Mouse (Mus musculus): Measurements from ENCODE around the gene Tmem221. TPM values are rescaled to one million over a fixed set of nuclear protein-coding genes. Genes with fewer than 3 reads are reported as not detected.

Tmem221 gene
- polyA plus RNA-seq, 1 experiment from 2014 or later, result 0.14 TPM

- ATAC-seq (ENCODE audit: low FRiP score) (peak; percentile 89), DNase-seq (ENCODE audit: low spot score, missing footprints) (peak; percentile 98)
- Histone ChIP-seq H3K27ac (ENCODE audit: low read depth, low read length) (0 out of 2 replicates have a peak overlapping the region, but pooled peaks have one; percentile 4), H3K4me1 (ENCODE audit: control insufficient read depth, insufficient read depth, low read length) (peaks cover 6% of the 10 kb centered on the region), H3K36me3 (ENCODE audit: control insufficient read depth, insufficient read depth, low read length) (no peaks in the 10 kb centered on the region), H3K9ac (ENCODE audit: low read length) (peak overlapping the region; percentile 64), H3K4me3 (ENCODE audit: low read depth, low read length) (peak overlapping the region; percentile 45), H3K9me3 (ENCODE audit: control insufficient read depth, low read length) (no peaks in the 10 kb centered on the region), H3K27me3 (ENCODE audit: control insufficient read depth, insufficient read depth, low read length) (0 out of 2 replicates have a peak, but pooled peaks cover 3% of the 10 kb centered on the region), H3K4me2 (peak overlapping the region; percentile 90)
- under 1% methylated on average over 41 of the region's 41 CpGs for WGBS
These were observed 11.8 kb upstream of the Tmem221 start for GRCm38 (mm10) chr8:71570291-71570954.

- Histone ChIP-seq H3K4me2 (peak overlapping the region; percentile 90), H3K9ac (ENCODE audit: low read length) (peak overlapping the region; percentile 29), H3K9me3 (ENCODE audit: control insufficient read depth, low read length) (no peaks in the 10 kb centered on the region), H3K4me3 (ENCODE audit: low read depth, low read length) (peak overlapping the region; percentile 45), H3K27me3 (ENCODE audit: control insufficient read depth, insufficient read depth, low read length) (0 out of 2 replicates have a peak, but pooled peaks cover 3% of the 10 kb centered on the region), H3K36me3 (ENCODE audit: control insufficient read depth, insufficient read depth, low read length) (no peaks in the 10 kb centered on the region), H3K4me1 (ENCODE audit: control insufficient read depth, insufficient read depth, low read length) (peaks cover 6% of the 10 kb centered on the region), H3K27ac (ENCODE audit: low read depth, low read length) (0 out of 2 replicates have a peak overlapping the region, but pooled peaks have one; percentile 4)
- under 1% methylated on average over 51 of the region's 51 CpGs for WGBS
- peak; percentile 97 for DNase-seq (ENCODE audit: low spot score, missing footprints)
- ATAC-seq (ENCODE audit: low FRiP score), result peak; percentile 85
These were observed 11.0 kb upstream of the Tmem221 start for GRCm38 (mm10) chr8:71569366-71570290.

DNA sequence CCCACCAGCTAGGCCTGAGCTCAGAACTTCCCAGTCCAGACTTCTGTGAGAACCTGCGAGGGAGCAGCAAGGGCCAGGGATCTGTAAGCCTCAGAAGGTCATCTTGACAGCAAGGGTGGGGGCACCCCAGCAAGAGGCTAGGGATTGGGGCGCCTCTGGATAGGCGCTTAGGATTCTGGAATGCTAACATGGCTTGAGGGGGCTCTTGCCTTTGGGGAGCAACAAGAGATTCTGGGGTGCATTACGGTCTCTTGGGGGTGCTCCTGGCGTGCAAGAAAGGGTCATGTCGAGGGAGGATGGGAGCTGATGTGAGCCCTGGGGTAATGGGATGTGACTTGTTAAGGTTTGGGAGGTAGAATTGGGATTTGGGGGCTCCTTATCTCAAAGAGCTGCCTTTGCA is 10.3 kb upstream of the Tmem221 start:
- H3K4me3 ChIP-seq (ENCODE audit: low read depth, low read length), result peak overlapping the region; percentile 45
- DNase-seq (ENCODE audit: low spot score, missing footprints), result no peak
- H3K4me2 ChIP-seq, result peak overlapping the region; percentile 90
- H3K36me3 ChIP-seq (ENCODE audit: control insufficient read depth, insufficient read depth, low read length), result no peaks in the 10 kb centered on the region
- H3K9ac ChIP-seq (ENCODE audit: low read length), result no peak overlapping the region
- ATAC-seq (ENCODE audit: low FRiP score), result no peak
- WGBS, result 10% methylated on average over 6 of the region's 6 CpGs
- H3K27ac ChIP-seq (ENCODE audit: low read depth, low read length), result no peak overlapping the region
- H3K27me3 ChIP-seq (ENCODE audit: control insufficient read depth, insufficient read depth, low read length), result 0 out of 2 replicates have a peak, but pooled peaks cover 3% of the 10 kb centered on the region
- peaks cover 5% of the 10 kb centered on the region for H3K9me3 ChIP-seq (ENCODE audit: control insufficient read depth, low read length)
- peaks cover 6% of the 10 kb centered on the region for H3K4me1 ChIP-seq (ENCODE audit: control insufficient read depth, insufficient read depth, low read length)

DNA sequence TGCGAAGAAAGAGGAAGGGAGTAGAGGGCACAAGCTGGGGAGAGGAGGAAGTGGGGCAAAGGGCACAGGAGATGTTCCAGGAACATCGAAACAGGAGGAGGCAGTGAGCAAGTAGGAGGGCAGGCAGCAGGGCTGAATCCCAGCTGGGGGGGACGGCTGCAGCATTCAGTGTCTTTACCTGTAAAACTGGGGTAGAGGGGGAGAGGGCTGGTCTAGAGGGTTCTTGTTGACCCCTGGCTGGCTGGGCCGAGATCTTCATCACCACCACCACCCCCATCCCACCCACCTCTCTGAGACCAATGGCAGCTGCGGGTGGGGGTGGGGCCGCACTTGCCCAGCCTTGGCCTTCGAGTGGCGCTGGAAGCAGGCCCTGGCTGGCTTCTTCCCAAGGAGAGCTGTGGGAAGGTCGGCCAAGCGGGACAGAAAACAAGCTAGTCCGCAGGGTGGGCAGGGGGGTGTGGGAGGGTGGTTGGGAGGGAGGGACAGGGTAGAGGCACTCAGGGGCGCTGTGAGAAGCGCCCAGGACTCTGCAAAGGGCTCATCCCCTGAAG is 9.8 kb upstream of the Tmem221 start, which contains the start of gene Slc27a1:
Gene Slc27a1 (plus strand): TSS at position 496 of the 551 bp plus-strand sequence.
- peak within 1 kb of the TSS; percentile 29 for H3K9ac ChIP-seq (ENCODE audit: low read length)
- H3K4me3 ChIP-seq (ENCODE audit: low read depth, low read length), result peak within 1 kb of the TSS; percentile 45
- DNase-seq (ENCODE audit: low spot score, missing footprints) (peak; percentile 86), ATAC-seq (ENCODE audit: low FRiP score) (no peak)
- peaks cover 5% of the 10 kb centered on the region for H3K9me3 ChIP-seq (ENCODE audit: control insufficient read depth, low read length)
- 12% methylated on average over 13 of the region's 13 CpGs for WGBS
- no peak within 1 kb of the TSS for H3K27ac ChIP-seq (ENCODE audit: low read depth, low read length)
- no peaks in the 10 kb centered on the region for H3K36me3 ChIP-seq (ENCODE audit: control insufficient read depth, insufficient read depth, low read length)
- 0 out of 2 replicates have a peak, but pooled peaks cover 3% of the 10 kb centered on the region for H3K27me3 ChIP-seq (ENCODE audit: control insufficient read depth, insufficient read depth, low read length)
- peaks cover 6% of the 10 kb centered on the region for H3K4me1 ChIP-seq (ENCODE audit: control insufficient read depth, insufficient read depth, low read length)
- peak within 1 kb of the TSS; percentile 90 for H3K4me2 ChIP-seq

DNA sequence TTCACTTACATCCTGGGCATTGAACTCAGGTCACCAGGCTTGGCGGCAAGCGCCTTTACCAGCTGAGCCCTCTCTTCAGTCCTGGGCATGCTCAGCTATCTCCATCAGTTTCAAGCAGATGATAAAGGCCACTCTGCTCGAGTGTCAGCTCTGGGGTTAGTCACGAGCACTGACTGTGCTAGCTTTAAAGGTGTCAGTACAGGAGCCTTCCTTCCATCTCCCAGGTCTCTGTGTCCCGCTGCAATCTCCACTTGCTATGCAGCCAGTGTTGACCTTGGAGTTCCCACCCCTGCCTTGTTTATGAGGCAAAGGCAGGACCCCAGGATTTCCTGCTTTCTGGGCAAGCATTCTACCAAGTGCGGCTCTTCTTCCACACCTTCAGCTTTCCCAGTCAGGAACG is 8.9 kb upstream of the Tmem221 start:
- H3K4me1 ChIP-seq (ENCODE audit: control insufficient read depth, insufficient read depth, low read length), result peaks cover 6% of the 10 kb centered on the region
- 74% methylated on average over 7 of the region's 7 CpGs for WGBS
- peaks cover 10% of the 10 kb centered on the region for H3K27me3 ChIP-seq (ENCODE audit: control insufficient read depth, insufficient read depth, low read length)
- no peak overlapping the region for H3K4me3 ChIP-seq (ENCODE audit: low read depth, low read length)
- no peak for ATAC-seq (ENCODE audit: low FRiP score)
- no peak overlapping the region for H3K9ac ChIP-seq (ENCODE audit: low read length)
- H3K4me2 ChIP-seq, result no peak overlapping the region
- H3K36me3 ChIP-seq (ENCODE audit: control insufficient read depth, insufficient read depth, low read length), result no peaks in the 10 kb centered on the region
- H3K9me3 ChIP-seq (ENCODE audit: control insufficient read depth, low read length), result peaks cover 5% of the 10 kb centered on the region
- no peak overlapping the region for H3K27ac ChIP-seq (ENCODE audit: low read depth, low read length)
- DNase-seq (ENCODE audit: low spot score, missing footprints), result no peak

GRCm38 (mm10) chr8:71566501-71566900 is 7.8 kb upstream of the Tmem221 start, which contains the start of gene Nxnl1:
Gene Nxnl1, minus strand, starts transcription at chr8:71566601.
- WGBS, result 45% methylated on average over 3 of the region's 3 CpGs
- no peak for DNase-seq (ENCODE audit: low spot score, missing footprints)
- Histone ChIP-seq H3K4me3 (ENCODE audit: low read depth, low read length) (no peak within 1 kb of the TSS), H3K27ac (ENCODE audit: low read depth, low read length) (no peak within 1 kb of the TSS), H3K9me3 (ENCODE audit: control insufficient read depth, low read length) (peaks cover 5% of the 10 kb centered on the region), H3K4me2 (no peak within 1 kb of the TSS), H3K36me3 (ENCODE audit: control insufficient read depth, insufficient read depth, low read length) (no peaks in the 10 kb centered on the region), H3K4me1 (ENCODE audit: control insufficient read depth, insufficient read depth, low read length) (peaks cover 6% of the 10 kb centered on the region), H3K27me3 (ENCODE audit: control insufficient read depth, insufficient read depth, low read length) (peaks cover 21% of the 10 kb centered on the region), H3K9ac (ENCODE audit: low read length) (no peak within 1 kb of the TSS)
- no peak for ATAC-seq (ENCODE audit: low FRiP score)

GRCm38 (mm10) chr8:71563992-71564391 is 5.3 kb upstream of the Tmem221 start:
- ATAC-seq (ENCODE audit: low FRiP score), result no peak
- DNase-seq (ENCODE audit: low spot score, missing footprints), result peak; percentile 84
- Histone ChIP-seq H3K4me1 (ENCODE audit: control insufficient read depth, insufficient read depth, low read length) (no peaks in the 10 kb centered on the region), H3K4me2 (no peak overlapping the region), H3K4me3 (ENCODE audit: low read depth, low read length) (no peak overlapping the region), H3K27me3 (ENCODE audit: control insufficient read depth, insufficient read depth, low read length) (peaks cover 43% of the 10 kb centered on the region), H3K9ac (ENCODE audit: low read length) (no peak overlapping the region), H3K36me3 (ENCODE audit: control insufficient read depth, insufficient read depth, low read length) (no peaks in the 10 kb centered on the region), H3K9me3 (ENCODE audit: control insufficient read depth, low read length) (peaks cover 5% of the 10 kb centered on the region), H3K27ac (ENCODE audit: low read depth, low read length) (no peak overlapping the region)
- 90% methylated on average over 4 of the region's 4 CpGs for WGBS

DNA sequence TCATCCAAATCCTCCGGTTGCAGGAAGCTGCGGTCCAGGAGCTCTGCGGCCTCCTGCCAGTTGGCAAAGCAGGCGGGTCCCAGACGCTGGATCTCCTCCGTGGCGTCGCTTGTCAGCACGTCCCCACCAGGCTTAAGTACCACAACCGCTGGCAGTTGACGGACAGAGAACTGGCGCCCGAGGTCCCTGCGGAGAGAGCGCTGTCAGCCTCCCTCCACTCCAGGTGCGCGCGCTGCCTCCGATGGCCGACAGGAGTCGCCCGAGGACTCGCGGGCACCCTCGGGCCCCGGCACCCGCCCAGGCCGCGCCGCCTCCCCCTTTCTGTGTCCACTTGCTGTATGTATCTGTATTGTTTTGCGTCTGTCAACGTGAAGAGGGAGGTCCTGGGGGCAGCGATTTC is 4.1 kb upstream of the Tmem221 start:
- H3K27ac ChIP-seq (ENCODE audit: low read depth, low read length), result no peak overlapping the region
- H3K36me3 ChIP-seq (ENCODE audit: control insufficient read depth, insufficient read depth, low read length), result no peaks in the 10 kb centered on the region
- no peak overlapping the region for H3K9ac ChIP-seq (ENCODE audit: low read length)
- peaks cover 5% of the 10 kb centered on the region for H3K9me3 ChIP-seq (ENCODE audit: control insufficient read depth, low read length)
- ATAC-seq (ENCODE audit: low FRiP score), result peak; percentile 59
- no peaks in the 10 kb centered on the region for H3K4me1 ChIP-seq (ENCODE audit: control insufficient read depth, insufficient read depth, low read length)
- peak overlapping the region; percentile 34 for H3K4me2 ChIP-seq
- H3K4me3 ChIP-seq (ENCODE audit: low read depth, low read length), result no peak overlapping the region
- under 1% methylated on average over 33 of the region's 33 CpGs for WGBS
- DNase-seq (ENCODE audit: low spot score, missing footprints), result peak; percentile 95
- peaks cover 53% of the 10 kb centered on the region for H3K27me3 ChIP-seq (ENCODE audit: control insufficient read depth, insufficient read depth, low read length)
